ENCODE assay signal across 10 mouse cellular contexts in the genomic region with DNA sequence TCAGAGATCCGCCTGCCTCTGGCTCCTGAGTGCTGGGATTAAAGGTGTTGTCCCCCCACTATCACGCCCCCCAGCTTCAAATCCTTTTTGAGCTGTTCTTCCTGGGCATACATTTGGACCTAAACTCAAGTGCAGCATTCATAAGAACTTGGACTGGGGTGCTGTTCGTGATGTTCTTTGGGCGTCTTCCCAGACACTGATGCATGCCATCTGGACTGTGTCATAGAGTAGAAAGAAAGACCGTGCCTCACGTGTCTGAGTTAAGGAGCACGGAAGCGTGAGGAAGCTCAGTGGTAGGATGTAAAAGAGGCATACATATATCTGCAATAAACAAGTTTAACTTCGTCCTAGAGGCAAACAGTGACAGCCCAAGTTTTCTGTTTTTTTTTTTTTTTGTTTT. TPM values are rescaled to one million over a fixed set of nuclear protein-coding genes. Genes with fewer than 3 reads are reported as not detected.
DNase-seq lines count a peak whose midpoint lies in the region; ATAC-seq lines count a peak whose summit lies in the region.
"Had no signal": no experiment of that assay in that cellular context is flagged by ENCODE, and none has a peak within 500 bp of the region (broad histone marks: within the 10 kb centered on the region; RNA-seq: fewer than 3 reads in every experiment).

No protein-coding gene starts in this region.

- WGBS in midbrain, embryonic 10.5 days, result 91% methylated on average over 9 of the region's 9 CpGs
- 90% methylated on average over 9 of the region's 9 CpGs for WGBS in midbrain, embryonic 13.5 days

- H3K4me2 ChIP-seq in midbrain, embryonic 13.5 days (replicated peaks), result no peak overlapping the region
- H3K4me2 ChIP-seq: neural tube, embryonic 13.5 days had no signal

- no peak overlapping the region for H3K27ac ChIP-seq in midbrain, embryonic 10.5 days (replicated peaks)
- H3K27ac ChIP-seq in midbrain, embryonic 13.5 days, result no peak overlapping the region
- H3K27ac ChIP-seq: neural tube, embryonic 13.5 days had no signal

- H3K4me1 ChIP-seq in midbrain, embryonic 10.5 days, result peaks cover 7% of the 10 kb centered on the region
- peaks cover 8% of the 10 kb centered on the region; the same call in 1 of the 2 replicates for H3K4me1 ChIP-seq in midbrain, embryonic 13.5 days (replicated peaks)

- ATAC-seq in midbrain, embryonic 13.5 days, result no peak
- ATAC-seq: inflammation-experienced regulatory T-cells, adult 6 months had no signal

- no peaks in the 10 kb centered on the region for H3K27me3 ChIP-seq in midbrain, embryonic 10.5 days (ENCODE audit: low read depth, poor library complexity, severe bottlenecking)
- no peaks in the 10 kb centered on the region for H3K27me3 ChIP-seq in midbrain, embryonic 13.5 days
- H3K27me3 ChIP-seq: neural tube, embryonic 13.5 days had no signal

- H3K9me3 ChIP-seq in midbrain, embryonic 10.5 days (replicated peaks), result no peaks in the 10 kb centered on the region
- no peaks in the 10 kb centered on the region for H3K9me3 ChIP-seq in midbrain, embryonic 13.5 days
- H3K9me3 ChIP-seq: neural tube, embryonic 13.5 days had no signal

- H3K4me3 ChIP-seq in midbrain, embryonic 10.5 days, result no peak overlapping the region
- H3K4me3 ChIP-seq in midbrain, embryonic 13.5 days (replicated peaks), result no peak overlapping the region
- H3K4me3 ChIP-seq: neural tube, embryonic 13.5 days had no signal

- peaks cover 10% of the 10 kb centered on the region; the same call in 1 of the 2 replicates for H3K36me3 ChIP-seq in midbrain, embryonic 10.5 days
- no peaks in the 10 kb centered on the region for H3K36me3 ChIP-seq in midbrain, embryonic 13.5 days
- H3K36me3 ChIP-seq: neural tube, embryonic 13.5 days had no signal

- H3K9ac ChIP-seq in midbrain, embryonic 13.5 days (replicated peaks), result no peak overlapping the region
- H3K9ac ChIP-seq: neural tube, embryonic 13.5 days had no signal

- DNase-seq in gastrocnemius, adult 18-20 months (ENCODE audit: low spot score), result peak; percentile 35
- DNase-seq in gastrocnemius, postnatal 4 days (ENCODE audit: low spot score in 2 of 2), result no peak
- peak; percentile 15 to 27 for DNase-seq in lung, adult 18-20 months
- DNase-seq in lung, postnatal 25 days (ENCODE audit: low spot score), result no peak
- DNase-seq in kidney, postnatal 14 days, result peak; percentile 64
- peak; percentile 37 for DNase-seq in right cerebral cortex, postnatal 25 days
- no peak for DNase-seq in midbrain, embryonic 10.5 days (ENCODE audit: low spot score)

RNA-seq across cellular contexts. Expression of gene Rad51b, which starts 4.7 kb away (rescaled TPM):
- total RNA-seq in gastrocnemius, adult 18-20 months (2021), result under 1 TPM; 0.17 to 0.23 TPM
- total RNA-seq in gastrocnemius, postnatal 4 days (2021), result 1 to 10 TPM; 2.2 to 2.3 TPM
- 7.8 and 8.5 TPM in 2 replicates for polyA plus RNA-seq in midbrain, embryonic 10.5 days (2016; fragmentation: Nextera tagmentation; extraction: Ambion mirVana)
- polyA plus RNA-seq in midbrain, embryonic 13.5 days (2015; fragmentation: Nextera tagmentation; extraction: Ambion mirVana), result 3.2 and 3.3 TPM in 2 replicates

RNA-seq across cellular contexts. Expression of gene Zfyve26, which starts 5.7 kb away (rescaled TPM):
- total RNA-seq in gastrocnemius, adult 18-20 months (2021), result 10 to 100 TPM; 14.4 to 15.5 TPM
- 10 to 100 TPM; 27.7 to 29.0 TPM for total RNA-seq in gastrocnemius, postnatal 4 days (2021)
- 13.1 and 15.1 TPM in 2 replicates for polyA plus RNA-seq in midbrain, embryonic 10.5 days (2016; fragmentation: Nextera tagmentation; extraction: Ambion mirVana)
- polyA plus RNA-seq in midbrain, embryonic 13.5 days (2015; fragmentation: Nextera tagmentation; extraction: Ambion mirVana), result 9.0 and 13.0 TPM in 2 replicates

Comparison
In these comparisons a context has a peak if more than half of its experiments do, and no peak if none do; other contexts are left out.
1. DNase-seq: peak in gastrocnemius, adult 18-20 months (single experiment), lung, adult 18-20 months (2 of 2), kidney, postnatal 14 days (single experiment) and right cerebral cortex, postnatal 25 days (single experiment); none in gastrocnemius, postnatal 4 days (0 of 2), lung, postnatal 25 days (single experiment) and midbrain, embryonic 10.5 days (single experiment).